Mouse (Mus musculus) lung, postnatal 0 days (tissue): ENCODE results near the gene Cmss1. TPM values are rescaled to one million over a fixed set of nuclear protein-coding genes. Genes with fewer than 3 reads are reported as not detected.

Experiments used
- ATAC-seq: fragments of 200-750 bp; cut with Nextera tagmentation; 2 replicates; pipeline ENCODE4 v1.8.0; 2017; ENCODE audit warnings: moderate library complexity
- DNase-seq: peaks from one replicate; pipeline ENCODE4 v3.0.0-alpha.2; 2016; ENCODE audit warnings: low spot score
- H3K27ac ChIP-seq: fragments of 300-500 bp; sonication (generic); 2 replicates; pipeline ENCODE4 v1.5.1; 2014; ENCODE audit warnings: antibody characterized with exemption, mild to moderate bottlenecking, low read length, mixed read lengths
- H3K27me3 ChIP-seq: fragments of 300-500 bp; sonication (generic); replicated peaks from 2 replicates; pipeline ENCODE4 v1.6.1; 2014; ENCODE audit warnings: low read length, mixed read lengths; ENCODE audit not compliant: insufficient read depth
- H3K36me3 ChIP-seq: fragments of 300-500 bp; sonication (generic); 2 replicates; pipeline ENCODE4 v1.6.1; 2014; ENCODE audit warnings: low read length, mixed read lengths; ENCODE audit not compliant: insufficient read depth
- H3K4me1 ChIP-seq: fragments of 300-500 bp; sonication (generic); 2 replicates; pipeline ENCODE4 v1.6.1; 2014; ENCODE audit warnings: antibody characterized with exemption, low read depth, low read length, mixed read lengths; ENCODE audit not compliant: insufficient read depth
- H3K4me2 ChIP-seq: fragments of 300-500 bp; sonication (generic); replicated peaks from 2 replicates; pipeline ENCODE4 v1.6.1; 2014; ENCODE audit warnings: low read depth, mild to moderate bottlenecking, low read length, moderate library complexity, mixed read lengths
- H3K4me3 ChIP-seq: fragments of 300-500 bp; sonication (generic); 2 replicates; pipeline ENCODE4 v1.5.1; 2014; ENCODE audit warnings: low read depth, low read length
- H3K9ac ChIP-seq: fragments of 300-500 bp; sonication (generic); replicated peaks from 2 replicates; pipeline ENCODE4 v1.6.1; 2014; ENCODE audit warnings: low read depth, mild to moderate bottlenecking
- H3K9me3 ChIP-seq: fragments of 300-500 bp; sonication (generic); 2 replicates; pipeline ENCODE4 v1.6.1; 2016; ENCODE audit warnings: low read length, mixed read lengths
- CTCF ChIP-seq: IDR thresholded peaks from 2 replicates; pipeline ENCODE4 v1.5.1; 2016; ENCODE audit warnings: antibody characterized with exemption, mild to moderate bottlenecking
- EP300 ChIP-seq: IDR thresholded peaks from 2 replicates; pipeline ENCODE4 v1.6.1; 2016; ENCODE audit warnings: antibody characterized with exemption, mild to moderate bottlenecking, control low read depth
- WGBS: fragments of 180-500 bp; shearing (Covaris S2); extraction: QIAGEN DNeasy Blood & Tissue Kit; methylation state at CpG from one replicate; pipeline ENCODE4 v1.1.7; 2014; 5-methylcytosine and 5-hydroxymethylcytosine counted together
- polyA plus RNA-seq: library from polyadenylated mRNA; unstranded; fragments of >200 nt; fragmentation: Nextera tagmentation; extraction: Ambion mirVana; gene quantifications from 2 replicates; pipeline ENCODE4 v1.2.1, GENCODE M21; 2015

Cmss1 gene
- polyA plus RNA-seq, 1 experiment from 2014 or later, result 23.1 TPM

DNA sequence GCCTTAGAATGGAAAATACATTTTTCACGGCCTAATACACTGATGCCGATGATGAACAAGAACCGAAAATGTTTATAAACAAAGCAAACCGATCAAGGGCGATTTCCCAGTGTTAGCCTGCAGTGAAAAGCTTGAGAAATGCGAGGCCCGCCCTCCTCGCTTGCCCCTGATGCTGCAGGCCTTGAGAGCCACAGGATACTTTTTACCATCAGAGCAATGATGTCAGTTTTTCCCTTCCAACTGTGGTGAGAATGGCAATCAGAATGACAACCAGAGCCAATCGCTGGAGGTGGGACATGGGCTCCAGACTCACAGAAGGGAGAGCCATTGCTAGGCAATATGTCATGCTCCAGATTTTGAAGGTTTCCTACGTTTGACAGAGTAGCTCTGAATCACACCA lies 346.5 kb downstream of the Cmss1 start:
- H3K9ac ChIP-seq, result no peak overlapping the region
- 71% methylated on average over 10 of the region's 10 CpGs for WGBS

GRCm38 (mm10) chr16:57259356-57260083 lies 347.1 kb downstream of the Cmss1 start:
- H3K4me2 ChIP-seq, result no peak overlapping the region
- H3K27ac ChIP-seq, result 0 out of 2 replicates have a peak overlapping the region, but pooled peaks have one; percentile 4
- H3K9ac ChIP-seq, result no peak overlapping the region
- 79% methylated on average over 13 of the region's 13 CpGs for WGBS
- no peaks in the 10 kb centered on the region for H3K4me1 ChIP-seq
- H3K36me3 ChIP-seq, result no peaks in the 10 kb centered on the region
- H3K27me3 ChIP-seq, result no peaks in the 10 kb centered on the region
- DNase-seq (no peak), ATAC-seq (no peak)
- TF ChIP-seq CTCF, result no peak
- no peak for TF ChIP-seq EP300
- no peak overlapping the region for H3K4me3 ChIP-seq
- H3K9me3 ChIP-seq, result no peaks in the 10 kb centered on the region

More for the DNA sequence above, 346.5 kb downstream of the Cmss1 start:
- Histone ChIP-seq H3K4me3 (no peak overlapping the region), H3K27me3 (no peaks in the 10 kb centered on the region), H3K4me2 (no peak overlapping the region), H3K9me3 (no peaks in the 10 kb centered on the region), H3K4me1 (no peaks in the 10 kb centered on the region), H3K27ac (no peak overlapping the region), H3K36me3 (no peaks in the 10 kb centered on the region)
- peak; percentile 30; the same call in 1 of the 2 replicates for ATAC-seq
- DNase-seq, result no peak
- TF ChIP-seq EP300, result no peak
- no peak for TF ChIP-seq CTCF

Other genes starting within 250 kb of the Cmss1 start
- 1.2 and 1.3 TPM in 2 replicates for gene Col8a1, start 147.9 kb upstream of the Cmss1 start, polyA plus RNA-seq